Mouse (Mus musculus) right cerebral cortex, postnatal 14 days (tissue): ENCODE data around the gene Mus81.

Source experiments
- DNase-seq: peaks from one replicate; pipeline ENCODE4 v3.0.0; 2022

Gene Mus81

DNA sequence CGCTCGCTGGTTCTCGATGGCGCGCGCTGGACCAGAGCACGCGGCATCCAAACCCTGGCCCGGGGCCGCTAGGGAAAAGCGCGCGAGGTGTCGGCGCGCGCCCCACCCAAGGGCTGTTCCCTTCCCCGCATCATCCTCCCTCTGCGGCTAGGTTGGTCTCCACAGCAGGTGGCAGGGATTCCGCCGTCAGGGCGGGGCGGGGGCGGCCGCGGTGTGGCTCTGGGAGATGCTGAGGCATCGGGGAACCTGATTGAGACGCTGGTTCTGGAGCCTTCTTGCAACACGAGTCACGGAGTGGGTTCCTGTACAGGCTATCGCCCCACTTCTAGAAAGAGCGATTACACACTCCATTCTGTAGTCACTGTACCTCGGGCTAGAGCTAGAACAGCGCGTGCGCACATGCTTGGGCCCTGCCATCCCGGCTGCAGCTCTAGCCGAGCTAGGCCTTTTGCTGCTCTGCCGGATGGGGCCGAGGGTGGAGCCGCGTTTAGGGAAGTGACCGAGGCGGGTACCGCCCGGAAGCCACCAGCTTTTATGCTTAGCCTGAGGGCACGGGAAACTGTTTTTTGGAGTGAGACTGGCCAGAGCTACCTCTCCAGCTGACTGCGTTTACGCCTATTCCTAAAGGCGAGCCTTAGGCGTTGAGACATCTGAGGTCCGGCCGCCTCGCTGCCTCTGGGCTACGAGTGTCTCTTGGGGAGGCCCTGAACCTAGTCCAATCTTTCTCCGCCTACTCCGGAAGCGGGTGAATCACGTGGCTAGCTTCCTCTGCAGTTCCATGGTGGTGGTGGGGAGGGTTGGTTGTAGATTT is 2.9 kb upstream of the Mus81 start:
- peak; percentile 68 for DNase-seq

DNA sequence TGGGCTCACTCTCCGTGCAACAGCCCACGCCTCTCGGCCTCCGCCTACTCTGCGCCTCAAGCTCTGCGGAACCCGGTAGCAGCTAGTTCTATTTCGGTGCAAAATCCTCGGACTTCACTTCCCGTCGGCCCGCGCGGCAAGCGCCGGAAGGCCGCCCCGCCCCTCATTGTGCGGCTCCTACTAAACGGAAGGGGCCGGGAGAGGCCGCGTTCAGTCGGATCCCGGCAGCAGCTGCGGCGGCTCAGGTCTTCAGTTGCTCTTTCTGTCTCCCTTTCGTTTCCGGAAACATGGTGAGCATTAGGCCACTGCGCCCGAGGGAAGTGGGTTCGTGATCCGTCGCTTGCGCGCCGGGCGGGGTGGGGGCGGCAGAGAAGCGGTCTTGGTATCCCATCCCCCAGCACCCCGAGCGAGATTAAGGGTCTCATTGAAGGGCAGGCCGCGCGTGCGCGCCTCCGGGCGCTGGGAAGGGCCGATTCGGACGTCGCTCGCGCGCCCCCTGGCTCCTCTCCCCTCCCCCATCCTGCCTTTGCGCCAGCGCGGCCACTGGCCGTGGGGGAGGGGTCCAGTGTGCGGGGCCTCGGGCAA is 2.2 kb upstream of the Mus81 start, which contains the start of gene Cfl1:
Gene Cfl1 (plus strand): TSS at position 143 of the 585 bp plus-strand sequence.
- DNase-seq: peak; percentile 93

DNA sequence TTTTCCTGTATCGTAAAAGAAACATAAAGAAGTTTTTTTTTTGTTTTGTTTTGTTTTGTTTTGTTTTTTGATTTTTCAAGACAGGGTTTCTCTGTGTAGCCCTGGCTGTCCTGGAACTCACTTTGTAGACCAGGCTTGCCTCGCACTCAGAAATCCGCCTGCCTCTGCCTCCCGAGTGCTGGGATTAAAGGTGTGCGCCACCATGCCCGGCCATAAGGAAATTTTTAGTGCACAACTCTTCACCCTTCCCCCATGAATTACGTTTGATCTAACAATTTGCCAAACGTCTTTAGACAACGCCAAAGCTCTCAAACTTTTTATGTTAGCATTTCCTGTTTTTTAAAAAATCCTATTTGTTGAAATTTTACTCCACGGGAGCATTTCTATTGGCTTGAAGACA is 1.5 kb upstream of the Mus81 start:
- DNase-seq: peak; percentile 2

DNA sequence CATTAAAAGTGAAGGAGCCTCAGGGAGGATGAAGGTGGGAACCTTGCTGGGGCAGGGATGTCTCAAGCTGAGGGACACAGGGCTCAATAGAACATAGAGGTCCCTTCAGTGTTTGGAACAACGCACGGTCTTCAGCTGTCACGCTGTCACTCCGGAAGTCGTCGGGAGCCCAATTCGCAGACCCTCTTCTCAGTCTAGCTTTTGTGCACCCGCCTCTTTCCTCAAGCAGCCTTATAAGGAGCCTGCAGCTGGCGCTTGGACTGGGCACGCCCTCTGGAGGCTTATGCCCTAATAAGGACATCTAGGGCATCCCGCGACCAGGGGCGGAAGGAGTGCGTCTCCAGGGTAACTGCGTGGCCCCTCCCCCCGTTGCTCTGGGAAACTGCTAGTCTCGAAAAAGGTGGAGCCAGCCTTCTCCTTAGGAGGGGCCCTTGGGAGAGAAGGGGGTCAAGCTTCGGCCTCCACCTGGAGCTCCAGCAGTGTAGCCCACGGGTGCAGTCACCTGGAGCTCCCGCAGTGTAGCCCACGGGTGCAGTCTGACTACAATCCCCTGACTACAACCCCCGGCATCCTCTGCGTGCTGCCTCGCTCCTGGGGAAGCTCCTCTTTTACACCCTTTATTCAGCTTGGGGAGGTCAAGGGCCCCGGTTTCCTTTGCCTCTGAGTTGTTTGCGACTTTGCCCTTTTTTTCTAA is 823 bp upstream of the Mus81 start:
- peak; percentile 98 for DNase-seq

DNA sequence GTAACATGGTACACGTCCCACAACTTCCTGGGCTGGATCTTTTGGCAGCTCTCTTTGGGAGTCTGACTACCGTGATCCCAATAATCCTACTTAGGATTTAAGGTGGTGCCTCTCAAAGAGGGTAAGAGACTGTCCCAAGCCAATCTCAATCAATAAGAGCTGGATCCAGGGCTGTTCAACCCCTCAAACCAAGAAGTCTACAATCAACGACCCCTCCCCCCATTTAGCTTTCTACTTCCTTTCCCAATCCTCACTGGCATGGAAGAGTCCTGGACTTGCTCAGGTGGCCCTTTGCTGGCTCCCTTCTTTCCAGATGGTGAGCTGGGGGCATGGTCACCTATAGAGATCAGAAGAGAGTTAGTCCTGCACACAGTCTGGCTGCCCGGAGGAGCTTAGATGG is 1.4 kb downstream of the Mus81 start:
- peak; percentile 3 for DNase-seq

DNA sequence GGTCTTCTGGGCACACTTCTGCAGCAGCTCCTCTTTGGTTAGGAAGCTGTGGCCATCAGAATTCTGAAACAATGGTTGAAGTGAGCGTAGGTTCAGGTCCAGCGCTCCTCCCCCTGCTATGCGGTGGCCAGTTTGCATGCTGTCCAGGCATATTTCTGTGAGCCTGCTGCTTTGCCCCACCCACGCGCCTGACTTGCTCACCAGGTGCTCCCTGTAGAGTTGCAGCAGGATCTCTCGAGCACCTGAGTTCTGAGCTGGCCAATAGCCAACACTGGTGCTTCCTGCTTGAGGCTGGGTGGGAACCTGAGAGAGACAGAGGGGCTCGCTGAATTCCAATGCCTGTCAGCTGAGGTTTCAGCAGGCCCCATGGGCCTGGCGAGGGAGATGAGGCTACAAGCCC is 1.9 kb downstream of the Mus81 start:
- DNase-seq: no peak

DNA sequence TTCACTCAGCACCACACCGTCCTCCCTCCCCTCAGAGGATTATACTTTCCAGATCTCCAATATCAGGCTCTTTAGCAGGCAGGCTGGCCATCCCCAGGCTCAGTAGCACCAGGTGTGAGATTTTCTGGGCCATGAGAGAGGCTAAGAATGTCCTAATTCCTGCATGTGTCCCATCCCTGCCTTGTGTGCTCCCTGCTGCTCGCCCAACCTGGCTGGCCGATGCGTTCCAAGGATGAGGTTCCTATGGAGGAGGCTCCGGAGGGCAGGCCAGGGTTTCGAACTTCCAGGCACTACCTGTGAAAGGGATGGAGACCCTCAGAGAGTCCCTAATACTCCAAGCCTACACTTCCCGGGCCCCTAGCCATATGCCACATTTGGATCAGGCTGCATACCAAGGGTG is 2.4 kb downstream of the Mus81 start:
- DNase-seq: no peak

DNA sequence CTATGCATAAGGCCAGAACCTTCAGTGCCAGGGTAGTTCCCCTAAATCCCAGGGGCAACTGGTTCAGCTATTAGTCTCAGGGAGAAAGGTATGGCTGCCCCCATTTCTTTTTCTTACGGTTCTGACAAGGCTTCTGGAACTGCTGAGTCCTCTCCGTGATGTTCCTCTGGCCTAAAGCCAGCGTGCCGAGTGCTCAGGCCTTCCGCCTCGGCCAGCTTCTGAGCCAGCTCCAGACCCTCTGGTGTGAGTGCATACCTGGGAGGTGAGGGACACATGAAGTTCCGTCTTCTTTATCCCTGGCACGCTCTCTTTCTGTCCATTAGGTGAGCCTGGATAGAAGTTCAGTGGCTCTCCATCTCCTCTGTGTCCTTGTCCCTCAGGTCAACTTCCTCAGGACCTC is 2.8 kb downstream of the Mus81 start:
- no peak for DNase-seq

DNA sequence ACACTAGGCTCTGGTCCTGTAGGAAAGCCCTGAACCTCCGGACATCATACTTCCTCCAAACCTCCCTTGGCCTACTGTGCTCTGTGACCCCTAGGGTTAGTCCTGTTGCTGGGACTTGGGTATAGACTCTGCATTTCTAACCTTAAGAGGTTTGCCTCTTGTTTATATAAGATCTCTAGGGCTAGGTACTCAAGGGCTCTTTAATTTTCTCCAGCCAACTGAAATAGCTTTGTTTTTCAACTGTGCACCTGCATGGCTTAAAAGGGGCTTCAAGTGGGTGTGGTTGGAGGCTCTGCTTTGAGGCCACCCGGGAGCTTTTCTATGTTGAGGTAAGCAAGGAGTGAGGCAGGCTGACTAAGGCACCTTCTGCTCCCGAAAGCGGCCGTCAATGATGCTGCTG is 3.7 kb downstream of the Mus81 start:
- DNase-seq: no peak

DNA sequence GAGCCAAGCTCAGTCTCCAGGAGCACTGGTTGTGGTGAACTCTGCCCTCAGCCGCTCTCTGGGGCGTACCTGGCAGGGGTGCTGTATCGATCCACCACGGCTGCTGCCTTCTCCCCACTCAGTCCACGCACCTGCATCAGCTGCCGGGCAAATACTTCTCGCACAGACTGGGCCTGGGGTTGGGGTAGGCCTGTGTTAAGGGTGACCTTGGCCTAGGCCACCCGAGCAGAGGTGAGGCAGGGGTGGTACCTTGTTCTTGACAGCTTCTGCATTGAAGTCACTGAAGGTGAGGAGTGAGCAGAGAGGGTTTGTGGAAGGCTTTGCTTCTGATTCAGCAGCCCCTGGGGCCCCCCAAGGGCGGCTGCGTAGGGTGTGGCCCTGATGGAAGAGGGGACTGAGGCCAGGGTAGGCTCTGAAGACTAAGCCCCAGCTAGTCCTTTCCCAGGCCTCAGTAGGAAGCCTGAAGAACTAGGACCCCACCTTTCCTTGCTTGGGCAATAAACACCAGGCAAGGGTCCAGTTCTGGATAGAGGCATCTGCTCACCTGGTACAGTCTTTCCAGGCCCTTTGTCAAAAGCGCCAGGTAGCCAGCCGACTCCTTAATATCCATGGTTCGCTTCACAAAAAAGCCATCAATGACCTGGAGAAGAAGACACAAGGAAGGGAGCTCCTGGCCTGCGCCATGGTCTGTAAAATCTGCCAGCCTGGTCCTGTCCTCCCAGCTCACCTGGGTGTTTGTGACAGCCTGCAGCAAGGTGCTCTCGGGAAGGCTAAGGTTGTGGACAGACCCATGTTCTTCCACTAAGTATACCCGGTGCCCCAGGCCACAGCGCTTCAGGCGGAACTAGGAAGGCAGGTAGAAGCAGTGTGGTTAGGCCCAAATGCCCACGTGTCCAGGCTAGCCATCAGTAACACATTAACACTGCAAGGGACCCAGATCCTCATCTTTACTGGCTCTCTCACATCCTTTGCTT is 4.5 kb downstream of the Mus81 start:
- peak; percentile 22 for DNase-seq

DNA sequence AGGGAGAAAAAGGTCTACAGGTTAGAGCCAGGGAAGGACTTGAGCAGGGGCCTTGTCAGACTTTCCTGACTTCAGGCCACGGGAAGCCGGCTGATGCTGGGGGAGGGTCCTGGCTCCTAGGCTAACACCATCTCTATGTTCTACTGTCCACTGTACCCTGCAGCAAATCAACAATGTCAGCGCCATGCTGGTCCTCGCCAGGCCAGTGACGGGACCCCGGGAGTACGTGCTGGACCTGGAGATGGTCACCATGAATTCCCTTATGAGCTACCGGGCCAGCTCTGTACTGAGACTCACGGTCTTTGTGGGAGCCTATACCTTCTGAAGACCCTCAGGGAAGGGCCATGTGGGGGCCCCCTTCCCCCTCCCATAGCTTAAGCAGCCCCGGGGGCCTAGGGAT is 6.8 kb downstream of the Mus81 start:
- DNase-seq: no peak

DNA sequence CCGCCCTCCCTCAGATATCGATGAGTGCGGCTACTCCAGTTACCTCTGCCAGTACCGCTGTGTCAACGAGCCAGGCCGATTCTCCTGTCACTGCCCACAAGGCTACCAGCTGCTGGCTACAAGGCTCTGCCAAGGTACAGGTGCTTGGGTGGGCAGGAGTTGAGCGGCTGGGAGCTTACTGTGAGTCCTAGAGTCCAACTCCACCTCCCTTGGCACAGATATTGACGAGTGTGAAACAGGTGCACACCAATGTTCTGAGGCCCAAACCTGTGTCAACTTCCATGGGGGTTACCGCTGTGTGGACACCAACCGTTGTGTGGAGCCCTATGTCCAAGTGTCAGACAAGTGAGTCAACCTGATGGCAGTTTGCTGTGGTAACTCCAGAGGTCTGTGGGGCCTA is 8.2 kb downstream of the Mus81 start:
- DNase-seq: no peak

DNA sequence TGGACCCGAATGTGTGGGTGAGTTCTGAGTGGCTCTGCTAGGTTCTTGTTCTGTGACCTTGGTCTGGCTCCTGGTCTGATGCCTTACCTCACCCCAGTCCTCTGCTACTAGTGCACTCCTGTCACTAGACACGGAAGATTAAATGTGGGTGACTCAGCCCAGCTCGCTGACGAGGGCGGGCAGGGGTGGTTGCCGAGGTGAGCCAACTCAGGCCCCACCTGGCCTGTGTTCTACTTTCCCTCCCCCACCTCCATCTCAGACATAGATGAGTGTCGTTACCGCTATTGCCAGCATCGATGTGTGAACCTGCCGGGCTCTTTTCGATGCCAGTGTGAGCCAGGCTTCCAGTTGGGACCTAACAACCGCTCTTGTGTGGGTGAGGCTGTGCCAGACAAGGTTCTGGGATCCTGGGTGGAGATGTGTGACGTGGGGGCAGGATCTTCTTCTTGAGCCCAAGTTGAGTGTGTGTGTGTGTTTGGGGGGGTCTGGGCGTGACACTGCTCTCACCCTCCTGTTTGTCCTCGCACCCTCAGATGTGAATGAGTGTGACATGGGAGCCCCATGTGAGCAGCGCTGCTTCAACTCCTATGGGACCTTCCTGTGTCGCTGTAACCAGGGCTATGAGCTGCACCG is 10.4 kb downstream of the Mus81 start:
- DNase-seq: no peak

DNA sequence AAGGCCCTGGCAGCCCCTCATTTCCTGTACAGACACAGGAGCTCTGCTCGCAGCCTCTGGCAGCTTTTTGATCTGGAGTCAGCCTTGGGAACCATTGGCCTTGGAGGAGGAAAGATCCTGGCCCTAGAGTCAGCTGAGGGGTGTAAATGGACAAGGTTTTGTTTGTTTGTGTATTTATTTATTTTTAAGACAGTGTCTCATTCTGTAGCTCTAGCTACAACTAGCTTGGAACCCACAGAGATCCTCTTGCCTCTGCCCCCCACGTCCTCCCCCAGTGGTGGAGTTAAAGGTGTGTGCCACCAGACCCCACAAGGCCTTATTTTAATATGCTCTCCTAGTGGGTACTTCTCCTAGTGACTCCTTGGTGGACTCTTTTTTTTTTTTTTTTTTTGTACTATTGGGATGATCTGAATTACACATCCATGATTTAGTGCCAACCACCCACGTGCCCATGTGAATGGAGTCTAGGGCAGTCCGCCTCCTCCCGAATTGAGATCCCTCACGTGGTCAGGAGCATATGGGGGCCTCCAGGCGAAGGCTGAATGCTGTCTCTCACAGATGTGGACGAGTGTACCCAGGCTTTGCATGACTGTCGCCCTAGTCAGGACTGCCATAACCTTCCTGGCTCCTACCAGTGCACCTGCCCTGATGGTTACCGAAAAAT is 11.1 kb downstream of the Mus81 start:
- no peak for DNase-seq

DNA sequence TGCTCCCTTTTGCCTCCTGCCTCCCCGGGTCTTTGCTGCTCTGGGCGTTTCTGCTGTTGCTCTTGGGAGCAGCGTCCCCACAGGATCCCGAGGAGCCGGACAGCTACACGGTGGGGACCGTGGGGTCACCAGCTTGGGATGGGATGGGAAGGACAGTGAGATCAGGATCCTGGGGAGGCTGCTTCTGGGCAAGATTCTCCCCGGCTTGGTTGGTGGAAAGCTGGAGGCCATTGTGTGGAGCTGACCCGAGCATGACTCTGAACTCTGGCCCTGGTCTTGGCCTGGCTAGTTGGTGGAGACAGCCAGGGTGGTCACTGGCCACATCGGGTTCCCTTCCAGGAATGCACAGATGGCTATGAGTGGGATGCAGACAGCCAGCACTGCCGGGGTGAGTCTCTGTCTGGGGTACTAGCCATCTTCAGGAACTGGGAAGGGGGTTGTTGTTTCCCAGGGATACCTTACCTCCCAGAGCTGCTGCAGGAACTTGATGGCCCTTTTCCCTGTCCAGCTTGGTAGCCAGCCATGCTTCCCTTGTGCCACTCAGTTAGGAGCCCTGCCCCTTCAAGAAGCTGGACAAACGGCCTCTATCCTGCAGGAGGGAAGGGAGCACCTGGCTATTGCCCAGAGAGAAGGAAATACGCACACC is 13.0 kb downstream of the Mus81 start:
- DNase-seq: no peak

DNA sequence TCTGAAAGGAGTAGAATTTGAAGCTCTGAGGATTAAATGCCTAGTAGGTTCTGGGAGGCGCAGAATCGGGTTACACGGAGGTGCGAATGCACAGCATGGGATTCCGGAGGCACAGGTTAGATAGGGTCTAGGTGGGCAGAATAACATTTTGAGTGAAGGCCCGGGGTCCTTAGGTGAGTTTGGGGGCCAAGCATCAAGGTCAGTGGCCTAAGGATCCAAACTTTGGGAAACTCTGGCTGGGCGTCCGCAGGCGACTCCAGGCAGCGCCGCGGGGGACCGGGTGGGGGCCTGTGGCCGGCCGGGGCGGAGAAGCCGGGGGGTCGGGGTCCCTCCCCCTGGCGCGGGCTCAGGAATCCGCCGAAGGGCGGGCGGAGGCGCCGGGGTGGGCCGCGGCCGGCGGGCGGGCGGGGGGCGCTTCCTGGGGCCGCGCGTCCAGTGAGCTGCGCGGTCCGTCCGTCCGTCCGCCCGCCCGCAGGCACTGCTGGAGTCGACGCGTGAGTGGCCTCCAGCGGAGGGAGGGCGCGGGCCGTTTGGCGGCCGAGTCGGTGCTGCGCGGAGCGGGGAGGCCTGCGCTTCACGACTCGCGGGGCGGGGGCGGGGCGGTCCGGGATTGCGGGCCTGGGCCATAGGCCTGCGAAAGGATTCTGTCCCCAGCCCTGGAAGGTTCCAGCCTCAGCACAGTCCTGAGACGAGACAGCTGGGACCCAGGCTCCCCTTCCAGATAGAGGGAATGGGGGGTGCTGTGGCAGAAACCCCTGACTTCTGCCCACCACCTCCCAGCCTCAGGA is 13.7 kb downstream of the Mus81 start:
- peak; percentile 47 for DNase-seq

DNA sequence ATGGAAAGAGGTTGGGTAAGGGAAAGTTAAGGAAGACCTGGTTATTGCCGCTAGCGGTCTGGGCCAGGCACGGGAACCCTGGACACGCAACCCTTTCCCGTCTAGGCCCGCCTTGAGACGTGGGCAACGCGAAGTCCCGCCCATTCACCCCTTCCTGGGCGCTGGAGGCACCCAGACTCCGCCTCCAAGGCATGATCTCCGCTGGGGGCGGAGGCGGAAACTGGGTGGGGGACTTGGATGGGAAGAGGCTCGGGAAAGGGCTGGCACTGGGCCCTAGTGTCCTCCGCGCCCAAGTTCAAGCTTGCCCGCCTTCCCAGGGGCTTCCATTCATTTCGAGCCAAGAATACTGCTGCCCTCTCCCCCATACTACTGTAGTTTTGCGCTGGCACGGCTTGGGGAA is 14.5 kb downstream of the Mus81 start, which contains the start of gene Efemp2:
Gene Efemp2 (plus strand): TSS at position 235 of the 400 bp plus-strand sequence.
- DNase-seq: peak; percentile 68

DNA sequence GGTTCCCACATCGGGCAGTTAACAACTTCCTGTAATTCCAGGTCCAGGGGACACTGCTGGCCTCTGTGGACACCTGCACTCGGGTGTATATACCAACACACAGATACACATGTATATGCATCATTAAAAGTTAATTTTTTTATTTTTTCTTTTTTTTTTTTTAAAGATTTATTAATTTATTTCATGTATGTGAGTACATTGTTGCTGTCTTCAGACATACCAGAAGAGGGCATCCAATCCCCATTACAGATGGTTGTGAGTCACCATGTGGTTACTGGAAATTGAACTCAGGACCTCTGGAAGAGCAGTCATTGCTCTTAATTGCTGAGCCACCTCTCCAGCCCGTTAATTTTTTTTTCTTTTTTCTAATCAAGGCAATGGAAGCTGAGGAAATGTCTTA is 15.3 kb downstream of the Mus81 start:
- no peak for DNase-seq

DNA sequence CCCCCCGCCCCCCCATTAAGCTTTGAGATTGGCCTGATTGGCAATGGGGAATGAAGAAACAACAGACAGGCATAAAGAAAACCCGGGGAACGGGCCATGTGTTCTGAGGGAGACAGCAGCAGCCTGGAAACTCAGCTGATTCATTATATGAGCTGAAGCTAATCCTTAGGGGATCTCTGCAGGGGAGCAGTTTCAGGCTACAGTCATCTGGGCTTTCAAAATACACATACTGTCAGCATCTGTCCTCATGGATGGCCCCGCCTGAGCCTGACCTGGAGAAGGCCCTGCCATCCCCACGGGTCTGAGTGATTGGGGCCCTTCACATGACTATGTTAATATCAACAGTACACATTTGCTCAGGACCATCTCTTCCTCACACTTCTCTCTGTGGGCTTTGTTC is 16.4 kb downstream of the Mus81 start:
- no peak for DNase-seq

DNA sequence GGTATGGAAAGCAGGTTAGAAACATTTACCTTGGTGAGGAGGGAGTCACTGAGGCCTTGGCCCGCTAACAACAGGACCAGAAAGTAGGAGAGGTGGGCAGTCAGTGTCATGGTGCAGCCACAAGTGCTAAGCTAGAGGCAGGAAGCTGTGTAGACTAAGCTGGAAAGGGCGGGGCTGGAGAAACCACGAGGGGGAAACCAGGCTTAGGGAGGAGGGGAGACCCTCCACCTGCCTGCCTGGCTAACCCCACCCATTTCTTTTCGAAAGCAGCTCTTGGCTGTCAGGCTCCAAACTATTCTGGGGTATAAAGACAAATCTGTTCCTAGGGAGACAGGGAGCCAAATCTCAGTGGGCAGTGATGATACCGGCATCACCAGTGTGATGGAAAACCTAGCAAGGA is 19.8 kb downstream of the Mus81 start, which contains the start of gene Ctsw:
Gene Ctsw (minus strand): TSS at position 134 of the 400 bp plus-strand sequence.
- DNase-seq: no peak
